ENCODE assay signal across 14 mouse cellular contexts in the genomic region with DNA sequence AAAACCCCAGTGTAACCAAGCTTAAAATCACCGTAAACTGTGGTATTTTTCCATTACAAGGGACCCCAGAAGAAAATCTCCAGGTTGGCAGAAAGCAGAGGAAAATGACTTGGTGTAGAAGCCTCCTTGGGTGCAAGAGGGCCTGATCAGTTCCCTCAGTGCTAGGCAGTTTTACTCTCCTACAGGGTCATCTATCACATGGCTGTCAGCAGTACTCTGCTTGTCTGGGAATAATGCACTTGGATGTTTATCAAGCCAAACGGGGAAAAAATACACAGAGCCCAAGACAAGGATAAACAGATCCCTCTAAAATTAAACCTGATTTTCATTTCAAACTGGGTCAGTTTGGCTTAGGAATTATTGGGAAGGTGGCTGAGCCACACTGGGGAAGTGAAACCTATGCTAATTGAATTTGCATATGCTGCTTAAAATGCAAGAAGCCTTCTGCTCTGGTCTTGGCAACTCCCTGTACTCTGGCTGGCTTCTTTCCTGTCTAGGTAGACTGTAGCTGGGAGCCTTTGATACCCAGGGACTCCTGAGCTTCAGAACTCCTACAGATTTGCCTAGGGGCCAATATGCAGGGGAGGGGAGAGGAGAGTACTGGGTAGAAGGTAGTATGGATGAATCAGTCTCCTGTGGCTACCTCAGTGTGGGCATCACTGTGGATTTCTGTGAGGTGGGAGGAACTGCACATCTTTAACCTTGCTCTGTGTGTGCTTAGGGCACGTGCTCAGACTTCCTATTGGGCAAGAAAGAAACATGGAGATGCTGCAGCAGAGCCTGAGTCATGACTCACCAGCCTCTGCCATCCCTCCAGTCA.
A peak's percentile ranks its signal among the peaks of the same experiment; 100 is the strongest.
DNase-seq lines count a peak whose midpoint lies in the region; ATAC-seq and TF ChIP-seq lines count a peak whose summit lies in the region.
"Had no signal": no experiment of that assay in that cellular context is flagged by ENCODE, and none has a peak within 500 bp of the region (broad histone marks: within the 10 kb centered on the region; RNA-seq: fewer than 3 reads in every experiment).

No protein-coding gene starts in this region.

- H3K9me3 ChIP-seq in neural tube, embryonic 13.5 days = peaks cover 3% of the 10 kb centered on the region; the same call in 1 of the 2 replicates
- H3K9me3 ChIP-seq: embryonic facial prominence, embryonic 12.5 days; limb, embryonic 13.5 days had no signal

- intact Hi-C loops in left cerebral cortex, postnatal 36 days (cut with DNase I) = no loop called here

- no peak overlapping the region for H3K4me2 ChIP-seq in neural tube, embryonic 13.5 days
- H3K4me2 ChIP-seq: embryonic facial prominence, embryonic 12.5 days; limb, embryonic 13.5 days had no signal

- peak; percentile 5 for DNase-seq in embryo, embryonic 10.5 days (ENCODE audit: low spot score)
- no peak for DNase-seq in embryo, embryonic 9.5 days (ENCODE audit: extremely low spot score)
- DNase-seq in left cerebral cortex, postnatal 36 days (ENCODE audit: low spot score in 2 of 2) = peak; percentile 29 to 42
- no peak for DNase-seq in left cerebral cortex, adult 11 months (ENCODE audit: low spot score)
- DNase-seq in natural killer cell, adult 2 months (ENCODE audit: low spot score in 2 of 2) = no peak
- no peak for DNase-seq in ovary, postnatal 10 days (ENCODE audit: low spot score)
- DNase-seq: adrenal gland, adult 2 months; gastrocnemius, adult 2 months; kidney, postnatal 10 days; thymus, postnatal 14 days had no signal

- no peak overlapping the region for H3K9ac ChIP-seq in neural tube, embryonic 13.5 days
- H3K9ac ChIP-seq: embryonic facial prominence, embryonic 12.5 days; limb, embryonic 13.5 days had no signal

- peaks cover 6% of the 10 kb centered on the region; the same call in 1 of the 2 replicates for H3K36me3 ChIP-seq in neural tube, embryonic 13.5 days
- H3K36me3 ChIP-seq: embryonic facial prominence, embryonic 12.5 days; limb, embryonic 13.5 days had no signal

- peak overlapping the region; percentile 41; the same call in 1 of the 2 replicates for H3K27ac ChIP-seq in cortical plate, adult 2 months (ENCODE audit: insufficient read depth, low read length)
- peak overlapping the region; percentile 80 for H3K27ac ChIP-seq in neural tube, embryonic 13.5 days (replicated peaks)
- H3K27ac ChIP-seq: embryonic facial prominence, embryonic 12.5 days; gastrocnemius, adult 2 months; limb, embryonic 13.5 days had no signal

- no peak for TF ChIP-seq CTCF in cortical plate, adult 2 months (IDR thresholded peaks at IDR 0.05; ENCODE audit: extremely low read depth, insufficient read depth, low read length)

- H3K4me3 ChIP-seq in cortical plate, adult 2 months (ENCODE audit: insufficient read depth, low read length) = no peak overlapping the region
- no peak overlapping the region for H3K4me3 ChIP-seq in neural tube, embryonic 13.5 days
- H3K4me3 ChIP-seq: embryonic facial prominence, embryonic 12.5 days; gastrocnemius, adult 2 months; limb, embryonic 13.5 days had no signal

- 47% methylated on average over 3 of the region's 3 CpGs for WGBS in neural tube, embryonic 13.5 days

- ATAC-seq in neural tube, embryonic 13.5 days (ENCODE audit: low read depth) = 0 out of 2 replicates have a peak, but pooled peaks have one; percentile 42

- H3K27me3 ChIP-seq in neural tube, embryonic 13.5 days = no peaks in the 10 kb centered on the region
- H3K27me3 ChIP-seq: embryonic facial prominence, embryonic 12.5 days; limb, embryonic 13.5 days had no signal

- H3K4me1 ChIP-seq in cortical plate, adult 2 months (ENCODE audit: control insufficient read depth, insufficient read depth, low read length) = peaks cover 6% of the 10 kb centered on the region
- H3K4me1 ChIP-seq in neural tube, embryonic 13.5 days (replicated peaks) = peaks cover 31% of the 10 kb centered on the region
- H3K4me1 ChIP-seq: embryonic facial prominence, embryonic 12.5 days had no signal

- TF ChIP-seq POLR2A in cortical plate, adult 2 months (IDR thresholded peaks at IDR 0.05; ENCODE audit: extremely low read depth, insufficient read depth, low read length) = no peak

Comparison
In these comparisons a context has a peak if more than half of its experiments do, and no peak if none do; other contexts are left out.
1. DNase-seq: peak in embryo, embryonic 10.5 days (single experiment) and left cerebral cortex, postnatal 36 days (2 of 2); none in embryo, embryonic 9.5 days (single experiment), left cerebral cortex, adult 11 months (single experiment), natural killer cell, adult 2 months (0 of 2) and ovary, postnatal 10 days (single experiment).